ENCODE assay signal across 29 mouse cellular contexts in genomic region chr5:115726581-115726980, GRCm38 (mm10). TPM values are rescaled to one million over a fixed set of nuclear protein-coding genes. Genes with fewer than 3 reads are reported as not detected.
DNase-seq lines count a peak whose midpoint lies in the region; TF ChIP-seq lines count a peak whose summit lies in the region.
"Had no signal": no experiment of that assay in that cellular context is flagged by ENCODE, and none has a peak within 500 bp of the region (broad histone marks: within the 10 kb centered on the region; RNA-seq: fewer than 3 reads in every experiment).

No protein-coding gene starts in this region.

- H3K27ac ChIP-seq in thymus, adult 2 months (ENCODE audit: control insufficient read depth, insufficient read depth, low read length), result no peak overlapping the region
- H3K27ac ChIP-seq: embryonic facial prominence, embryonic 10.5 days; embryonic facial prominence, embryonic 15.5 days; forebrain, embryonic 12.5 days; heart, embryonic 10.5 days; heart, embryonic 15.5 days; hindbrain, embryonic 14.5 days; liver, embryonic 14.5 days; macrophage; midbrain, embryonic 13.5 days; neural tube, embryonic 13.5 days had no signal

- H3K4me1 ChIP-seq in thymus, adult 2 months (replicated peaks; ENCODE audit: control insufficient read depth, insufficient read depth, low read length), result peaks cover 38% of the 10 kb centered on the region

- H3K4me3 ChIP-seq in thymus, adult 2 months (ENCODE audit: control insufficient read depth, insufficient read depth, low read length), result no peak overlapping the region
- H3K4me3 ChIP-seq: embryonic facial prominence, embryonic 10.5 days; embryonic facial prominence, embryonic 15.5 days; forebrain, embryonic 12.5 days; heart, embryonic 10.5 days; heart, embryonic 15.5 days; midbrain, embryonic 13.5 days; neural tube, embryonic 13.5 days had no signal

- peak; percentile 40 for DNase-seq in heart, adult 11 months
- no peak for DNase-seq in heart, postnatal 25 days (ENCODE audit: low spot score)
- peak; percentile 23 for DNase-seq in thymus, adult 2 months
- DNase-seq in thymus, adult 18-20 months, result no peak
- peak; percentile 28 for DNase-seq in ZHBTc4 (ENCODE audit: low read depth, low spot score)
- no peak for DNase-seq in left cerebral cortex, adult 18-20 months (ENCODE audit: low spot score in 2 of 2)
- DNase-seq in testis, postnatal 14 days (ENCODE audit: low spot score), result no peak
- DNase-seq: adrenal gland, postnatal 25 days; cerebellum, adult 18-20 months; cerebellum, postnatal 25 days; gastrocnemius, postnatal 14 days; kidney, adult 9 months; kidney, postnatal 10 days; liver; lung, adult 2 months; lung, postnatal 10 days; retina, postnatal 1 day; spleen, adult 18-20 months had no signal

- intact Hi-C loops in heart, postnatal 25 days (cut with DNase I), result no loop called here

- TF ChIP-seq POLR2A in thymus, adult 2 months (IDR thresholded peaks at IDR 0.05; ENCODE audit: control insufficient read depth, extremely low read depth, insufficient read depth, low read length, poor library complexity), result no peak

- TF ChIP-seq CTCF in thymus, adult 2 months (IDR thresholded peaks at IDR 0.05; ENCODE audit: borderline replicate concordance, control insufficient read depth, extremely low read depth, insufficient read depth, low read length, poor library complexity), result no peak

- peaks cover 7% of the 10 kb centered on the region; the same call in 1 of the 2 replicates for H3K36me3 ChIP-seq in thymus, adult 2 months (ENCODE audit: control insufficient read depth, insufficient read depth, low read length)
- H3K36me3 ChIP-seq: embryonic facial prominence, embryonic 10.5 days; embryonic facial prominence, embryonic 15.5 days; forebrain, embryonic 12.5 days; heart, embryonic 10.5 days; heart, embryonic 15.5 days had no signal

- no peaks in the 10 kb centered on the region for H3K27me3 ChIP-seq in thymus, adult 2 months (ENCODE audit: control insufficient read depth, insufficient read depth, low read length)
- H3K27me3 ChIP-seq: Patski had no signal

- WGBS in thymus, adult 2 months, result 70% methylated on average over 8 of the region's 8 CpGs

RNA-seq across cellular contexts. Expression of gene Bicdl1, which starts 4.8 kb away (rescaled TPM):
- total RNA-seq in heart, postnatal 25 days (2021), result 1 to 10 TPM; 8.5 to 9.0 TPM
- polyA plus RNA-seq in thymus, adult 2 months (2012; rRNA removed), result 143 and 152 TPM in 2 replicates
- 100 to 1,000 TPM; 180 to 184 TPM for total RNA-seq in left cerebral cortex, adult 18-20 months (2021)

Comparison
In these comparisons a context has a peak if more than half of its experiments do, and no peak if none do; other contexts are left out.
1. DNase-seq: peak in heart, adult 11 months (single experiment), thymus, adult 2 months (single experiment) and ZHBTc4 (single experiment); none in heart, postnatal 25 days (single experiment), thymus, adult 18-20 months (0 of 2), left cerebral cortex, adult 18-20 months (0 of 2) and testis, postnatal 14 days (single experiment).
2. RNA of gene Bicdl1, which starts 4.8 kb away (total RNA-seq): 180 to 184 TPM in left cerebral cortex, adult 18-20 months; 8.5 to 9.0 TPM in heart, postnatal 25 days; every median in the first group is over 10 times any median in the second.